Mouse (Mus musculus) limb, embryonic 14.5 days (tissue): ENCODE measurements around the gene 2810021J22Rik. TPM values are rescaled to one million over a fixed set of nuclear protein-coding genes. Genes with fewer than 3 reads are reported as not detected.
A peak's percentile ranks its signal among the peaks of the same experiment; 100 is the strongest.
"Not testable (repeated sequence)": the region's sequence is repeated elsewhere in the genome, so short reads cannot be mapped to it uniquely, and the experiment has no call there.

Experiments used
- ATAC-seq: fragments of 200-750 bp; cut with Nextera tagmentation; 2 replicates; pipeline ENCODE4 v1.8.0; 2017; ENCODE audit warnings: low read depth, moderate number of reproducible peaks, moderate TSS enrichment; ENCODE audit not compliant: low FRiP score
- DNase-seq: peaks from one replicate; pipeline ENCODE4 v3.0.0-alpha.2; 2015; ENCODE audit warnings: low spot score
- H3K27ac ChIP-seq: fragments of 300-500 bp; sonication (generic); replicated peaks from 2 replicates; pipeline ENCODE4 v1.5.1; 2014; ENCODE audit warnings: low read depth, mild to moderate bottlenecking, low read length, moderate library complexity, mixed read lengths
- H3K27me3 ChIP-seq: fragments of 300-500 bp; sonication (generic); 2 replicates; pipeline ENCODE4 v1.6.1; 2014; ENCODE audit warnings: low read length, mixed read lengths; ENCODE audit not compliant: control insufficient read depth, insufficient read depth
- H3K36me3 ChIP-seq: fragments of 300-500 bp; sonication (generic); 2 replicates; pipeline ENCODE4 v1.6.1; 2014; ENCODE audit warnings: mild to moderate bottlenecking, low read length, moderate library complexity, mixed read lengths; ENCODE audit not compliant: control insufficient read depth, insufficient read depth
- H3K4me1 ChIP-seq: fragments of 300-500 bp; sonication (generic); 2 replicates; pipeline ENCODE4 v1.6.1; 2014; ENCODE audit warnings: antibody characterized with exemption, low read length, mixed read lengths; ENCODE audit not compliant: control insufficient read depth, insufficient read depth
- H3K4me2 ChIP-seq: fragments of 300-500 bp; sonication (generic); replicated peaks from 2 replicates; pipeline ENCODE4 v1.6.1; 2014; ENCODE audit warnings: low read depth, mild to moderate bottlenecking, low read length, moderate library complexity; ENCODE audit not compliant: severe bottlenecking
- H3K4me3 ChIP-seq: fragments of 300-500 bp; sonication (generic); replicated peaks from 2 replicates; pipeline ENCODE4 v1.5.1; 2014; ENCODE audit warnings: low read length
- H3K9ac ChIP-seq: fragments of 300-500 bp; sonication (generic); 2 replicates; pipeline ENCODE4 v1.6.1; 2014; ENCODE audit warnings: mild to moderate bottlenecking, low read depth, low read length, moderate library complexity; ENCODE audit not compliant: severe bottlenecking
- H3K9me3 ChIP-seq: fragments of 300-500 bp; sonication (generic); 2 replicates; pipeline ENCODE4 v1.6.1; 2016; ENCODE audit warnings: low read length; ENCODE audit not compliant: control insufficient read depth
- POLR2A ChIP-seq: fragments of 200-500 bp; IDR thresholded peaks from 2 replicates; pipeline ENCODE4 v1.8.0; 2012; ENCODE audit warnings: inconsistent platforms, mild to moderate bottlenecking, moderate library complexity, borderline replicate concordance; ENCODE audit not compliant: insufficient read depth, insufficient read length; ENCODE audit errors: extremely low read depth
- WGBS: fragments of 180-500 bp; shearing (Covaris S2); extraction: QIAGEN DNeasy Blood & Tissue Kit; methylation state at CpG from one replicate; pipeline ENCODE4 v1.1.7; 2014; 5-methylcytosine and 5-hydroxymethylcytosine counted together
- polyA plus RNA-seq, 2 experiments: library from polyadenylated mRNA; depleted of rRNA in 1 of 2; stranded (reverse) in 1 of 2; unstranded in 1 of 2; fragments of >200 nt; fragmentation: Nextera tagmentation in 1 of 2; extraction: Ambion mirVana in 1 of 2; gene quantifications; 2 replicates each; pipeline versions ENCODE4 v1.2.1 to v1.2.3; 2012 to 2014

The 2810021J22Rik gene
- polyA plus RNA-seq (2012; rRNA removed), result 5.5 and 5.7 TPM in 2 replicates
- 7.8 and 9.2 TPM in 2 replicates for polyA plus RNA-seq (2014; fragmentation: Nextera tagmentation; extraction: Ambion mirVana)

DNA sequence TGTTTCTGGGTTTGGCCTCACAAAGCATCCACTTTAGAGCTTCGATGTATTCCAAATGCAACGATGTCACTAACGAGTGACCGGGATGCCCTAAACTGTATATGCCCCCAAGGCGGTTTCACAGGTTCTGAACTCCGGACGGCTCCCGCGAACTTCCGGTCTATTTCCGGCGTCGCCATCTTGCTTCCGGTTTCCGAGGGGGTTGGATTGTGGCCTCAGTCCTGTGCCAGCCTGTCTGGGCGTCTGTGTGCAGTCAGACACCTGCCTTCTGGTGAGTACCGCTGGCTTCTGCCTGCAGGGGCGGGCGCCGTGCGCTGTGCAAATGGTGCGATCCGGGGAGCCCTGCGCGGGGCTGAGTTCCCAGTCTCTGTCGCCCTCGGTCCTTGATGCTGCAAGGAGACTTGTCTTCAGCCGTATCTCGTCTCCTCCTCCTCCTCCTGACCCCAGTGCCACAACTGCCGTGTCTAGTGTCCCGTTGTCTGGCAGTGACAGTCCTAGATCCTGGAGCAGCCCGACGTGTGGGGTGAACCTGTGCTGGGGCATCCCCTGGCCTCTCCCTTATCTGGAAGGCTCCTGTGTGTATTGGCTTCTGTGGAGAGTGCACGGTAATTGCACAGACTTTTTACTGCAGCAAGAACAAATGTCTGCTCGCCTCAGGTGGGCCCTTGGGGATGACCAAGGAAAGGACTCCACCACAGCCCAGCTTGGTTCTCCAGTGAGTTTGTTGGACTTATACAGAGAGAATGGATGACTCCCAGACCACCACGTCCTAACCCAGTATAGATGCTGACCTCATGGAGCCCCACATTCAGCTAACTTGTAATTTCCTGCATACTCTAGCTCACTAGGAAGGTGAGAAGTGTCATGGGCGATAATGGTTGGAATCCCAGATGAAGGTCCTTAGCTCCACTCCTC, at the start of gene 2810021J22Rik:
Gene 2810021J22Rik (plus strand): TSS at position 178 of the 915 bp plus-strand sequence.
- Histone ChIP-seq H3K9me3 (no peaks in the 10 kb centered on the region), H3K27ac (peak within 1 kb of the TSS; percentile 22), H3K4me3 (peak within 1 kb of the TSS; percentile 63), H3K27me3 (no peaks in the 10 kb centered on the region), H3K4me2 (peak within 1 kb of the TSS; percentile 54), H3K4me1 (peaks cover 8% of the 10 kb centered on the region; the same call in 1 of the 2 replicates), H3K36me3 (0 out of 2 replicates have a peak, but pooled peaks cover 5% of the 10 kb centered on the region), H3K9ac (peak within 1 kb of the TSS; percentile 79)
- peak; percentile 81 for DNase-seq
- 0 out of 2 replicates have a peak, but pooled peaks have one; percentile 37 for TF ChIP-seq POLR2A
- 5% methylated on average over 37 of the region's 37 CpGs for WGBS
- ATAC-seq, result peak; percentile 88

DNA sequence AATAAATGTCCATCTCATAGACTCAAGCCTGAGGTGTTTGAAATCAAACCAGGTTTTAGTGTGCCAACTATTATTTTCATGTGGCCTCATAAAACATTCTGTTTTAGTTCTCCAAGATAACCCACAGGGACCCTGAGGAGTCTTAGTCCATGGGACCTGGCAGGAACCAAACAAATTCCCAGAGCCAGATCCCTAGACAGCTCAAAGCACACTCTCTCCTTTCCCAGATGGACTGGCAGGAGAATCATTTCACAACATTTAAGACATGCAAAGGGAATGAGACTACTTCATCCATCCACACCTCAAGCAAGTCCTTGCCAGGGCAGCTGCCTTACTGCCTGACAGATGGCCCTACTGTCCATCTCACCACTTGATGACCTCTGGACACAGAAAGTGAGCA, 38.1 kb upstream of the 2810021J22Rik start, which contains the start of gene Olfr312:
Gene Olfr312 (plus strand): TSS at position 301 of the 400 bp plus-strand sequence.
- not testable (repeated sequence) for DNase-seq, H3K4me3 ChIP-seq, H3K36me3 ChIP-seq, H3K4me1 ChIP-seq, H3K27me3 ChIP-seq, H3K4me2 ChIP-seq, H3K27ac ChIP-seq, H3K9me3 ChIP-seq, H3K9ac ChIP-seq, ATAC-seq

DNA sequence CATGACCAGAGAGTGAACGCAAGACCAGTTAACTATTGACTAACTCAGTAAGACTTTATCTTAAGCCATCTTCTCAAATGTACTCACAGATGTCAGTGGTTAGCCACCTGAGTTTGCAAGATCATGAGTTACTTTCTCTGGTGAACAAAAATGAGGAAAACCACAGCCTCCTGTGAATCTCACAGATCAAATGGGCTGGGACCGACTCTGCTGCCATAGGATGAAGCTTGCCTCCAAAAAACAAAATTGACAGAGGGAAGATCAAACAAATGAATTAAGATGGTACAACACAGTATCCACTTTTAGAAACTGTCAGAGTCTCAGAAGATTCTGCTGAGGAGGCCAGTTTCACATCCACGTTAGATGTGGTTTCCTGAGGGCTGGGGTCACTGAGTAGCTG, 37.3 kb upstream of the 2810021J22Rik start:
- 84% methylated on average over 3 of the region's 3 CpGs for WGBS
- Histone ChIP-seq H3K27me3 (no peaks in the 10 kb centered on the region), H3K4me1 (no peaks in the 10 kb centered on the region), H3K4me2 (no peak overlapping the region), H3K36me3 (no peaks in the 10 kb centered on the region), H3K27ac (no peak overlapping the region), H3K4me3 (no peak overlapping the region), H3K9ac (no peak overlapping the region), H3K9me3 (no peaks in the 10 kb centered on the region)
- DNase-seq (no peak), ATAC-seq (no peak)
- no peak for TF ChIP-seq POLR2A

DNA sequence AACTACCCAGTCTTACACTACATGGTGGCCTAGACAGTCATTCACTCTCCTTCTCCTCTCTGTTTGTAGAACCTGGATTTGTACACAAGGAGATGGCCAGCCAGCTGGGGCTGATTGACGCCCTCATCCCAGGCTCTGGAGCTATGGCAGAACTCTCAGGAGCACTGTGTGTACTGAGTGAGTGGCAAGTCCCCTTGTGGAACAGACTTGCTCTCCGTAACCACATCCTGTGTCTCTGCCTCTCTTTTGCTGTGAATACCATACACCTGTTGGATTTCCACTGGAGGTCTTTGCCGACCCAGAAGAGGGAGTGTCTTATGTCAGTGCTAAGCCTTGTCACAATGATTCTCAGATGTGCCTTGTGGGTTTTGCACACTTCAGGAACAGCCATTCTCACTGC, 34.5 kb upstream of the 2810021J22Rik start:
- not testable (repeated sequence) for H3K4me3 ChIP-seq, H3K27me3 ChIP-seq, H3K9ac ChIP-seq, H3K4me2 ChIP-seq, H3K9me3 ChIP-seq, H3K4me1 ChIP-seq, ATAC-seq, H3K36me3 ChIP-seq, DNase-seq, H3K27ac ChIP-seq
- 78% methylated on average over 2 of the region's 3 CpGs for WGBS

DNA sequence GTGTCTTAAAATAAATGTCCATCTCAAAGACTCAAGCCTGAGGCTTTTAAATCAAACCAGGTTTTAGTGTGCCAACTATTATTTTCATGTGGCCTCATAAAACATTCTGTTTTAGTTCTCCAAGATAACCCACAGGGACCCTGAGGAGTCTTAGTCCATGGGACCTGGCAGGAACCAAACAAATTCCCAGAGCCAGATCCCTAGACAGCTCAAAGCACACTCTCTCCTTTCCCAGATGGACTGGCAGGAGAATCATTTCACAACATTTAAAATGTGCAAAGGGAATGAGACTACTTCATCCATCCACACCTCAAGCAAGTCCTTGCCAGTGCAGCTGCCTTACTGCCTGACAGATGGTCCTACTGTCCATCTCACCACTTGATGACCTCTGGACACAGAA, 28.1 kb upstream of the 2810021J22Rik start, which contains the start of gene Olfr311:
Gene Olfr311 (plus strand): TSS at position 301 of the 400 bp plus-strand sequence.
- not testable (repeated sequence) for ATAC-seq, H3K27me3 ChIP-seq

More for the DNA sequence above, 28.1 kb upstream of the 2810021J22Rik start, which contains the start of gene Olfr311:
- H3K4me3 ChIP-seq, H3K36me3 ChIP-seq, H3K27ac ChIP-seq, H3K9ac ChIP-seq, DNase-seq, H3K4me2 ChIP-seq, H3K4me1 ChIP-seq, H3K9me3 ChIP-seq: not testable (repeated sequence)
